Mouse (Mus musculus) heart, postnatal 14 days (tissue): ENCODE results near the gene Itga6. TPM values are rescaled to one million over a fixed set of nuclear protein-coding genes. Genes with fewer than 3 reads are reported as not detected.
A peak's percentile ranks its signal among the peaks of the same experiment; 100 is the strongest.
"Not testable (repeated sequence)": the region's sequence is repeated elsewhere in the genome, so short reads cannot be mapped to it uniquely, and the experiment has no call there.

ENCODE experiments used
- DNase-seq, 2 experiments: peaks; one replicate each; pipeline ENCODE4 v3.0.0; 2021 to 2022
- intact Hi-C: fragments of 180-260 bp; cut with DNase I; formaldehyde crosslinking; loops from one replicate; pipeline ENCODE4 v1.15.1; 2025
- total RNA-seq, 2 experiments: library from RNA; stranded (reverse); gene quantifications; 2 replicates each; pipeline ENCODE4 v1.2.3; 2021

Gene Itga6
- total RNA-seq, 2 experiments from 2014 or later: 79.2 to 80.7 TPM

GRCm38 (mm10) chr2:71874422-71874821 lies 129.0 kb downstream of the Itga6 start:
- intact Hi-C loops: no loop called here
- no peak for DNase-seq

- intact Hi-C loops: no loop called here
These were observed 129.4 kb downstream of the Itga6 start for GRCm38 (mm10) chr2:71874836-71875235.

DNA sequence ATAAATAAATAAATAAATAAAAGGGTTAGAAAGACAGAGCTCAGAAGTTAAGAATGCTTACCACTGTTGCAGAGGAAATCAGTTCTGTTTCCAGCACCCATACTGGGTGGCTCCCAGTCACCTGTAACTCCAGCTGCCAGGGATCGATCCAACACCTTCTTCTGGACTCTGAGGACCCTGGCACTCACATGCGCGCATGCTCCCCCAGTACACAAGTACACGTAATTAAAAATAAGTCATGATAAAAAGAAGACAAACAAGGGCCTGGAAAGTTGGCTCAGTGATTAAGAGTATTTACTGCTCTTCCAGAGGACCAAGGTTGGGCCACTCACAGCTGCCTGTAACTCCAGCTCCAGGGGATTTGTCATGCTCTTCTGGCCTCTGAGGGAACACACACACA lies 132.4 kb downstream of the Itga6 start:
- DNase-seq: no peak
- intact Hi-C loops: no loop called here

More at GRCm38 (mm10) chr2:71874836-71875235, 129.4 kb downstream of the Itga6 start:
- DNase-seq: no peak

- no peak for DNase-seq
- intact Hi-C loops: no loop called here
These were observed 133.0 kb downstream of the Itga6 start for GRCm38 (mm10) chr2:71878441-71878840.

- intact Hi-C loops: no loop called here
- no peak for DNase-seq
These were observed 133.5 kb downstream of the Itga6 start for GRCm38 (mm10) chr2:71878943-71879342.

DNA sequence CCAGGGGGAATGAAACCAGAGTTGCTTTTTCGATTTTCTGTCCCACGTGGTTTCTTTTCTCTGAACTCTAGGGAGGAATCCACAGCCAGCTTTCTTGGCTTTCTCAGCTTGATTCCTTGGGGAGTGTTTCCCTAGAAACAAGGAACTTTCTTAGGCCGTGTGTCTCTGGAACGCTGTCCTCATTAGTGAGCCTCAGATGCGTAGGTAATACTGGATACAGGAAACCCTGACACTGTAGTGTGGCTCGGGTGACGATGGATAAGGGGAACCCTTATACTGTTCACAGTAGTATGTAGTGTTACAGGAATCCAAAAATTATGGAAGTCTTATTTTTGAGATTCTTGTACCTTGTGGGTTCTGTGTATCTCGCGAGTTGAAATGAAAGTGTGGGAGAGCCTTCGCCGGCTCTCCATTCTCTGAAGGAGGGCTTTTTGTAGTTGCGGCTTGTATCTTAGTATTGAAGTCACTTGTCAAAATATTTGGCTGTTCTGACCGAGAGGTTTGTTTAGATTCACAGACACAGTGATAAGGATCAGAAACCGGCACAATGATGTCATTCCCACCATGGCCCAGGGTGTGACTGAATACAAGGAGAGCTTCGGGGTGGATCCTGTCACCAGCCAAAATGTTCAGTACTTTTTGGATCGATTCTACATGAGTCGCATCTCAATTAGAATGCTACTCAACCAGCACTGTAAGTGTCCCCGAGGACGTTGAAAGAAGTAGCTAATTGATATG lies 137.7 kb downstream of the Itga6 start:
- intact Hi-C loops: no loop called here
- DNase-seq: no peak

DNA sequence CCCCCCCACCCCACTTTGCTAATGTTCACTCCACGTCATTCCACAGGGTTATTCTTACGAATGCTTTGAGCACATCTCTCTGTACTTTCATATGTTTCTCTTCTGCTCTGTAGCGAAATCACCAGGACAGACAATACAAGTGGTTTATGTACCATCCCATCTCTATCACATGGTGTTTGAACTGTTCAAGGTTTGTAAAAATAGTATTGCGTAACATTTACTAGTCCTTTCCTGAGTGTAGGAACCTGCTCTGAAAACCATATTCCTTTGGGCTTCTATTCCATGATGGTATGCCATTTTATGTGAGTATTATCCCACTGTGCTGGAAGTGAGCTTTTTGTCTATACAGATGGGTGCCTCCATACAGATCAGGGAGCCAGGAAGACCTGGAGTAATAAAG lies 141.9 kb downstream of the Itga6 start:
- DNase-seq: no peak
- intact Hi-C loops: no loop called here

GRCm38 (mm10) chr2:71888437-71888836 lies 143.0 kb downstream of the Itga6 start:
- intact Hi-C loops: no loop called here
- DNase-seq: no peak

GRCm38 (mm10) chr2:71891536-71891935 lies 146.1 kb downstream of the Itga6 start:
- intact Hi-C loops: no loop called here
- no peak for DNase-seq

- DNase-seq: no peak
- intact Hi-C loops: no loop called here
These were observed 147.4 kb downstream of the Itga6 start for GRCm38 (mm10) chr2:71892741-71893349.

DNA sequence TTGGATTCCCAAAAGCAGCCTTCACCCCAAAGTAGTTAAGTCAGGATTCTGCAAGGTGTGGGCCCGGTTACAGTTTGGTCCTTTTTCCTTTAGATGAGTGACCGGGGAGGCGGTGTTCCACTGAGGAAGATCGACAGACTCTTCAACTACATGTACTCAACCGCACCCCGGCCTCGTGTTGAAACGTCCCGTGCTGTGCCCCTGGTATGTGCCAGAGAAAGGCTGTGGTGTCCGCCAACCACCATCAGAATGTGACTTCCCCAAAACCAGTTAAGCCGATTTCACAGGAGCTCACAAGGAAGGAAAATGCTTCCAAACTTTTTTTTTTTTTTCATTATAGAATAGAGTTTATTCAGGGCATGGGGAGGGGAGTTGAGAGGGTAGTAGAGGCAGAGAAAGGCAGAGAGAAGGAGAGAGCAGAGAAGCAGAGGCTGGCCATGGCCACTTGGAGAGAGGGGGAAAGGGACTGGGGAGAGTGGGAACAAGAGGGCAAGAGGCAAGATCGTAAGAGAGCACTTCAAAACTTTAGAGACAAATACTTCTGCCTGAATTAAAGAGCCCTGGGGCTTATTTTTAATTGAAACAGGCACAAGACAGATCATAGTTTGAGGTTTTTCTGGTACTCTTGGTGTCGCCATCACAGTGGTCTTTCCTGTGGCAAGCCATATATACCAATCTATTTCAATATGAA lies 150.3 kb downstream of the Itga6 start:
- no peak for DNase-seq
- intact Hi-C loops: loop anchor here (5.0 kb wide), 1 partner anchor 142 kb away; no protein-coding TSS in a partner anchor

DNA sequence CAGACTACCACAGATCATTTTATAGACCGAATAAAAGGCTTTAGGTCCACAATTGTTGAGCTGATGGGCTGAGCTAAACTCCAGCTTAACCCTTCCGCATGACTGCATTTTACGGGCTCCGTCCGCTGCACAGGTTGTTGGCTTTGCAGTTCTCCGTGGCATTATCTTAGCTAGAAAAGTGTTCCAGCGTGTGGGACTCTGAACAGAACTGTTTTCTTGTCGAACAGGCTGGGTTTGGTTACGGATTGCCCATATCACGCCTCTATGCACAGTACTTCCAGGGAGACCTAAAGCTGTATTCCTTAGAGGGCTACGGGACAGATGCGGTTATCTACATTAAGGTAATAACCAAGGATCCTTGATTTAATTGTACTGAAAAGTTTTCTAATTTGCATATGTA lies 152.0 kb downstream of the Itga6 start:
- intact Hi-C loops: loop anchor here (5.0 kb wide), 1 partner anchor 140 kb away; no protein-coding TSS in a partner anchor
- no peak for DNase-seq

DNA sequence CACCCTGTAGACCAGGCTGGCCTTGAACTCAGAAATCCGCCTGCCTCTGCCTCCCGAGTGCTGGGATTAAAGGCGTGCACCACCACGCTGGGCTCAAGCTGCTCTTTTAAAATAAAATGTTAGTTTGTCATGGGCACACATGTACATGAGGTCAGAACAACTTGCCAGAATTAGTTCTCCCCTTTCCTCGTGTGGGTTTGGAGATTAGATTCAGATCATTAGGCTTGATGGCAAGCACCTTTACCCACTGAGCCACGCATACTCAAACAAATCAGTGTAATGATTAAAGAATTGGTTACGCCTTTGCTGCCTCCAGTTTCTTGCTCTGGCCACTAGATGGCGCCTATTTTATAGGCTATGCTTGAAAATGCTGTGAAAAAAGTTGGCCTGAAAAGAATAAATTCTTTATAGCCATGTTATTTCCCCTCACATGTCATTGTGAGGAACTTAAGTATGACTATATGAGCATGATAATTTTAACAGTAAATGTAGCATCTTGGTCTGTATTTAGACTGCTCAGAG lies 153.0 kb downstream of the Itga6 start:
- intact Hi-C loops: loop anchor here (1.0 to 5.0 kb wide), 2 partner anchors 57 to 139 kb away; no protein-coding TSS in a partner anchor
- DNase-seq: peak; percentile 22 to 59

- intact Hi-C loops: loop anchor here (5.0 kb wide), 1 partner anchor 137 kb away; no protein-coding TSS in a partner anchor
- peak; percentile 7 to 21 for DNase-seq
These were observed 154.5 kb downstream of the Itga6 start for GRCm38 (mm10) chr2:71899886-71900285.

- DNase-seq: no peak
- intact Hi-C loops: no loop called here
These were observed 159.7 kb downstream of the Itga6 start for GRCm38 (mm10) chr2:71905154-71905553.

DNA sequence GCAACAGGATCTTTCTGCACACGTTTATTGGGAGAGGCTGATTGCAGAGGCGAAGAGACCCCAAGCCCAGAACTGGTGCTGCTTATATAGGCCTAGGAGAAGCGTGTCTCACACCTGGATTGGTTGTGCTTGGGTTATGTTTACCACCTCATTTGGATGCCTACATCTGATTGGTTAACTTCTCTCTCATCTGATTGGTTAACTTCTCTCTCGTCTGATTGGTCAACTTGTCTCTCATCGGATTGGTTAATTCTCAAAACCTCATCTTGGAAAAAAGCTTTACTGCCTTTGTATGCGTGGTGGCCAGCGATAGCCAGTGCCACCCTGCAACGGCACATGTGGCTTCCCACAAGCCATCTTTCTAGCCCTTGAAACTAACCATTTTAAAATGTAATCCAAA lies 160.9 kb downstream of the Itga6 start:
- intact Hi-C loops, DNase-seq: not testable (repeated sequence)

Other genes with a start within 250 kb of the Itga6 start
- gene Dlx1, start 217.5 kb upstream of the Itga6 start, total RNA-seq: under 1 TPM; 0.44 to 0.60 TPM
- not detected for gene Dlx2, start 198.9 kb upstream of the Itga6 start, total RNA-seq
- 100 to 1,000 TPM in 1 of 2 experiments, 10 to 100 TPM in 1; 98.2 to 107 TPM for gene Pdk1, start 127.6 kb downstream of the Itga6 start, total RNA-seq
- 10 to 100 TPM; 18.9 to 19.3 TPM for gene Rapgef4, start 235.6 kb downstream of the Itga6 start, total RNA-seq